Mouse (Mus musculus) hindbrain, embryonic 12.5 days (tissue): ENCODE results near the gene Il12rb2. TPM values are rescaled to one million over a fixed set of nuclear protein-coding genes. Genes with fewer than 3 reads are reported as not detected.

Experiments
- ATAC-seq: fragments of 200-750 bp; cut with Nextera tagmentation; 2 replicates; pipeline ENCODE4 v1.8.0; 2017; ENCODE audit warnings: moderate TSS enrichment; ENCODE audit not compliant: low FRiP score
- H3K27ac ChIP-seq: fragments of 300-500 bp; sonication (generic); 2 replicates; pipeline ENCODE4 v1.5.1; 2016; ENCODE audit warnings: mild to moderate bottlenecking
- H3K27me3 ChIP-seq: fragments of 300-500 bp; sonication (generic); 2 replicates; pipeline ENCODE4 v1.6.1; 2016; ENCODE audit warnings: mild to moderate bottlenecking
- H3K36me3 ChIP-seq: fragments of 300-500 bp; sonication (generic); 2 replicates; pipeline ENCODE4 v1.6.1; 2016; ENCODE audit warnings: mild to moderate bottlenecking
- H3K4me1 ChIP-seq: fragments of 300-500 bp; sonication (generic); 2 replicates; pipeline ENCODE4 v1.6.1; 2016
- H3K4me2 ChIP-seq: fragments of 300-500 bp; sonication (generic); replicated peaks from 2 replicates; pipeline ENCODE4 v1.6.1; 2016; ENCODE audit warnings: mild to moderate bottlenecking
- H3K4me3 ChIP-seq: fragments of 300-500 bp; sonication (generic); 2 replicates; pipeline ENCODE4 v1.5.1; 2016; ENCODE audit warnings: mild to moderate bottlenecking
- H3K9ac ChIP-seq: fragments of 300-500 bp; sonication (generic); 2 replicates; pipeline ENCODE4 v1.6.1; 2016; ENCODE audit warnings: mild to moderate bottlenecking, moderate library complexity
- H3K9me3 ChIP-seq: fragments of 300-500 bp; sonication (generic); replicated peaks from 2 replicates; pipeline ENCODE4 v1.6.1; 2016; ENCODE audit warnings: mild to moderate bottlenecking
- WGBS: fragments of 180-500 bp; shearing (Covaris S2); methylation state at CpG from one replicate; pipeline ENCODE4 v1.1.7; 2016; 5-methylcytosine and 5-hydroxymethylcytosine counted together
- polyA plus RNA-seq: library from polyadenylated mRNA; unstranded; fragments of >200 nt; fragmentation: Nextera tagmentation; extraction: Ambion mirVana; gene quantifications from 2 replicates; pipeline ENCODE4 v1.2.1, GENCODE M21; 2016

Gene Il12rb2
- polyA plus RNA-seq, 1 experiment from 2014 or later = 0.14 TPM

DNA sequence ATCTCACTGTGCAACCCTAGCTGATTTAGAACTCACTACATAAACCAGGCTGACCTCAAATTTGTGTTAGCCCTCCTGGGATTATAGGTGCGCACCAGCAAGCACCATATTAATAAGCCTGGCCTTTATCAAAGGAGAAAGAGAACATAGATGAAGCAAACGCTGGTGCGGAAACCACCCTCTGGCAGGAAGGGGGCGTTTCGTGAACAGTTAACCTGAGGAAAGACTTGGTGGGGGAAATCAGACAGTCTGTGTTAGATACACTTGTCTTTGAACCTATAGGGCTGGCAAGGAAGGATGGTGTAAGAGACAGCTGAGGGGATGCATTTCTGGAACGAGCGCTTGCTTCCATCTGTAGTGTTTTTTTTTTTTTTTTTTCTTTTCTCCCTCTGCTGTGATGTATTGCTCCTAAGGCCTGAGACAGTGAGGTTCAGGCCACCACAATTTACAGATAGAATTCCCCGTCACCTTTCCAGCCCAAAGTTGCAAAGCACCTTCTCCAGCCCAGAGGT, 58.1 kb downstream of the Il12rb2 start:
- H3K4me3 ChIP-seq = no peak overlapping the region
- no peak overlapping the region for H3K27ac ChIP-seq
- no peak for ATAC-seq
- no peak overlapping the region for H3K4me2 ChIP-seq
- H3K9me3 ChIP-seq = no peaks in the 10 kb centered on the region
- no peaks in the 10 kb centered on the region for H3K36me3 ChIP-seq
- no peaks in the 10 kb centered on the region for H3K4me1 ChIP-seq
- WGBS = 84% methylated on average over 8 of the region's 8 CpGs
- H3K9ac ChIP-seq = no peak overlapping the region
- H3K27me3 ChIP-seq = no peaks in the 10 kb centered on the region

- Histone ChIP-seq H3K36me3 (no peaks in the 10 kb centered on the region), H3K9ac (no peak overlapping the region), H3K27me3 (no peaks in the 10 kb centered on the region), H3K27ac (no peak overlapping the region), H3K4me2 (no peak overlapping the region), H3K4me3 (no peak overlapping the region), H3K9me3 (no peaks in the 10 kb centered on the region), H3K4me1 (no peaks in the 10 kb centered on the region)
- ATAC-seq = no peak
- 75% methylated on average over 5 of the region's 5 CpGs for WGBS
Observed at GRCm38 (mm10) chr6:67317068-67317467, 58.9 kb downstream of the Il12rb2 start.

DNA sequence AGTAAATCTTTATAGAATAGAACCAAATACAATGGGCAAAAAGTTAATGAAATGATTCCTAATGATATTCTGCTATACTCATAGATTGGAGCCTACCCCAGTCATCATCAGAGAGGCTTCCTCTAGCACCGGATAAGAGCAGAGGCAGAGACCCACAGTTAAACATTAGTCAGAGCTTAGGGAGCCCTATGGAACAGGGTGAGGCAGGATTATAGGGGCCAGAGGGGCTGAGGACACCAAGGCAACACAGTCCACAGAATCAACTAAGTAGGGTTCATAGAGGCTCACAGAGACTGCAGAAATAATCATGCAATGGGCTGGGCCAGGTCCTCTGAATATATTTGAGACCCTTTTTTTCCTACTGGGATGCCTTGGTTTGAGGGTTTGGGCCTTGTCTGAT, 61.3 kb downstream of the Il12rb2 start:
- no peaks in the 10 kb centered on the region for H3K4me1 ChIP-seq
- H3K36me3 ChIP-seq = no peaks in the 10 kb centered on the region
- no peaks in the 10 kb centered on the region for H3K9me3 ChIP-seq
- H3K27me3 ChIP-seq = no peaks in the 10 kb centered on the region
- 79% methylated on average over 1 of the region's 1 CpGs for WGBS
- no peak for ATAC-seq
- no peak overlapping the region for H3K4me2 ChIP-seq
- no peak overlapping the region for H3K27ac ChIP-seq
- H3K9ac ChIP-seq = no peak overlapping the region
- no peak overlapping the region for H3K4me3 ChIP-seq

GRCm38 (mm10) chr6:67309752-67310151, 66.2 kb downstream of the Il12rb2 start:
- ATAC-seq = no peak
- Histone ChIP-seq H3K27ac (no peak overlapping the region), H3K4me3 (no peak overlapping the region), H3K36me3 (no peaks in the 10 kb centered on the region), H3K4me1 (no peaks in the 10 kb centered on the region), H3K4me2 (no peak overlapping the region), H3K27me3 (no peaks in the 10 kb centered on the region), H3K9me3 (no peaks in the 10 kb centered on the region), H3K9ac (no peak overlapping the region)
- WGBS = 78% methylated on average over 3 of the region's 3 CpGs

GRCm38 (mm10) chr6:67308994-67309393, 67.0 kb downstream of the Il12rb2 start:
- 92% methylated on average over 3 of the region's 3 CpGs for WGBS

GRCm38 (mm10) chr6:67303210-67303609, 72.8 kb downstream of the Il12rb2 start:
- no peak overlapping the region for H3K4me2 ChIP-seq
- no peak for ATAC-seq
- H3K27ac ChIP-seq = no peak overlapping the region
- H3K4me1 ChIP-seq = peaks cover 4% of the 10 kb centered on the region; the same call in 1 of the 2 replicates
- no peaks in the 10 kb centered on the region for H3K27me3 ChIP-seq
- no peaks in the 10 kb centered on the region for H3K9me3 ChIP-seq
- H3K36me3 ChIP-seq = no peaks in the 10 kb centered on the region
- 81% methylated on average over 10 of the region's 10 CpGs for WGBS
- H3K9ac ChIP-seq = no peak overlapping the region
- H3K4me3 ChIP-seq = no peak overlapping the region

More at GRCm38 (mm10) chr6:67308994-67309393, 67.0 kb downstream of the Il12rb2 start:
- H3K4me2 ChIP-seq = no peak overlapping the region
- H3K9me3 ChIP-seq = no peaks in the 10 kb centered on the region
- no peak for ATAC-seq
- no peaks in the 10 kb centered on the region for H3K36me3 ChIP-seq
- no peak overlapping the region for H3K9ac ChIP-seq
- no peaks in the 10 kb centered on the region for H3K4me1 ChIP-seq
- no peak overlapping the region for H3K4me3 ChIP-seq
- H3K27ac ChIP-seq = no peak overlapping the region
- H3K27me3 ChIP-seq = no peaks in the 10 kb centered on the region

DNA sequence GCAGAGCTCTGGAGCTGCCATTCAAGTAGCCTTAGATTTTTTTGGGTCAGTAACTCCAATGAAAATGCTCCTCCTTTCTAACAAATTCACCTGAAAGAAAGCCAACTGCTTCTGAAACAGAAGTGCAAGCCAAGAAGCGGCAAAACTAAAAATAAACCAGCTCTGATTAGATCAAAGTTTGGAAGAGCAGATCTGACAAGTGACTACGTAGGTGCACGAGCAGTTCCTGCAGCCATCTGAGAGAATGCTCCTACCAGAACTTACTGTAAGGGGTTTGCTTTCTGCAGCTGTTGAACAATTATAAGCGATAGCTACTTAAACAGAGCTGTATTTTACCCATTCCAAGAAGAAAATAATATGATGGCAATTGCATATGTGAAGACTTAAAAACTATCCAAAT, 73.5 kb downstream of the Il12rb2 start:
- Histone ChIP-seq H3K27ac (no peak overlapping the region), H3K36me3 (no peaks in the 10 kb centered on the region), H3K4me1 (peaks cover 4% of the 10 kb centered on the region; the same call in 1 of the 2 replicates), H3K9ac (no peak overlapping the region), H3K27me3 (no peaks in the 10 kb centered on the region), H3K4me2 (no peak overlapping the region), H3K4me3 (no peak overlapping the region), H3K9me3 (no peaks in the 10 kb centered on the region)
- no peak for ATAC-seq
- 88% methylated on average over 4 of the region's 4 CpGs for WGBS

GRCm38 (mm10) chr6:67301230-67301629, 74.8 kb downstream of the Il12rb2 start:
- Histone ChIP-seq H3K27ac (no peak overlapping the region), H3K4me3 (no peak overlapping the region), H3K4me1 (peaks cover 4% of the 10 kb centered on the region; the same call in 1 of the 2 replicates), H3K27me3 (no peaks in the 10 kb centered on the region), H3K9ac (no peak overlapping the region), H3K9me3 (no peaks in the 10 kb centered on the region), H3K36me3 (no peaks in the 10 kb centered on the region), H3K4me2 (no peak overlapping the region)
- 86% methylated on average over 3 of the region's 3 CpGs for WGBS
- no peak for ATAC-seq

GRCm38 (mm10) chr6:67300710-67301163, 75.3 kb downstream of the Il12rb2 start:
- WGBS = 55% methylated on average over 6 of the region's 6 CpGs
- no peaks in the 10 kb centered on the region for H3K27me3 ChIP-seq

DNA sequence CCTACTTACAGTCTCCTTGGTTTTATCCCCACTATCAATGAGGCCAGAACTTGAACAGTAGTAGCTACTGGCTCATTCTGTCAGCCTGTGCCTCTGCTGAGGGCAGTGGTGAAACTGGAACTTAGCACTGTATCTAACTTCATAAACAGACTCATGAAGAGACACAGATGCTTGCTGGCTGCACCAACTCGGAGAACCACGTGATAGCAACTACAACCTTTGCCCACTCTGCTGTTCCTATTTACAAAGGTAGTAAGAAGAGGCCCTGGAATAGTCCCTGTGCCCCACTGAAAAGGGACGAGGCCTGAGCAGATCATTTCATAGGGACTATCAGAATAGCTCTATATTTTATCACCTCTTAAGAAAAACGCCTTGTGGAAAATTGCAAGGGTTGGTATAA, 75.7 kb downstream of the Il12rb2 start:
- H3K9me3 ChIP-seq = no peaks in the 10 kb centered on the region
- no peak for ATAC-seq
- no peak overlapping the region for H3K9ac ChIP-seq
- no peak overlapping the region for H3K27ac ChIP-seq
- peaks cover 4% of the 10 kb centered on the region; the same call in 1 of the 2 replicates for H3K4me1 ChIP-seq
- no peak overlapping the region for H3K4me3 ChIP-seq
- no peaks in the 10 kb centered on the region for H3K36me3 ChIP-seq
- H3K4me2 ChIP-seq = no peak overlapping the region
- 70% methylated on average over 4 of the region's 4 CpGs for WGBS
- no peaks in the 10 kb centered on the region for H3K27me3 ChIP-seq

More at GRCm38 (mm10) chr6:67300710-67301163, 75.3 kb downstream of the Il12rb2 start:
- Histone ChIP-seq H3K4me2 (no peak overlapping the region), H3K9ac (no peak overlapping the region), H3K9me3 (no peaks in the 10 kb centered on the region), H3K27ac (no peak overlapping the region), H3K36me3 (no peaks in the 10 kb centered on the region), H3K4me1 (peaks cover 4% of the 10 kb centered on the region; the same call in 1 of the 2 replicates), H3K4me3 (no peak overlapping the region)
- no peak for ATAC-seq

- H3K27me3 ChIP-seq = no peaks in the 10 kb centered on the region
- peaks cover 4% of the 10 kb centered on the region; the same call in 1 of the 2 replicates for H3K4me1 ChIP-seq
- H3K4me2 ChIP-seq = no peak overlapping the region
- no peak overlapping the region for H3K27ac ChIP-seq
- H3K9me3 ChIP-seq = no peaks in the 10 kb centered on the region
- H3K36me3 ChIP-seq = no peaks in the 10 kb centered on the region
- no peak overlapping the region for H3K9ac ChIP-seq
- 65% methylated on average over 5 of the region's 5 CpGs for WGBS
- ATAC-seq = 0 out of 2 replicates have a peak, but pooled peaks have one; percentile 33
- H3K4me3 ChIP-seq = no peak overlapping the region
Observed at GRCm38 (mm10) chr6:67298742-67299141, 77.2 kb downstream of the Il12rb2 start.

DNA sequence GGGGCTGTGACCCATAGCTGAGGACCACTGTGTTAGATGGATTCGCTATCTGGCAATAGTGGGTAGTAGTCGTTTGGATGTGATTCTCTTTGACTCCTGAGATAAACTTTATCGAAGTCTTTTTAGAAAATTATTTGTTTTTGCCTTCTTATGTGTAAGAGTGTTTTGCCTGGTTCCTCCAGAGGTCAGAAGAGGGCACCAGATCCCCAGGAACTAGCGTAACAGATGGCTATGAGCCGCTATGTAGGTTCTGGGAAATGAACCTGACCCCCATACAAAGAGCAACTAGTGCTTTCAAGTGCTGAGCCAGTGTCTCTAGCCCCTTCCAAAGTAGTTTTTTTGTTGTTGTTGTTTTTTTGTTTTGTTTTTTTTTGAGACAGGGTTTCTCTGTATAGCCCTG, 79.9 kb downstream of the Il12rb2 start:
- H3K9me3 ChIP-seq = no peaks in the 10 kb centered on the region
- no peak for ATAC-seq
- no peak overlapping the region for H3K27ac ChIP-seq
- H3K4me1 ChIP-seq = peaks cover 4% of the 10 kb centered on the region; the same call in 1 of the 2 replicates
- 57% methylated on average over 5 of the region's 5 CpGs for WGBS
- no peak overlapping the region for H3K9ac ChIP-seq
- H3K4me2 ChIP-seq = no peak overlapping the region
- H3K36me3 ChIP-seq = no peaks in the 10 kb centered on the region
- H3K27me3 ChIP-seq = no peaks in the 10 kb centered on the region
- no peak overlapping the region for H3K4me3 ChIP-seq

DNA sequence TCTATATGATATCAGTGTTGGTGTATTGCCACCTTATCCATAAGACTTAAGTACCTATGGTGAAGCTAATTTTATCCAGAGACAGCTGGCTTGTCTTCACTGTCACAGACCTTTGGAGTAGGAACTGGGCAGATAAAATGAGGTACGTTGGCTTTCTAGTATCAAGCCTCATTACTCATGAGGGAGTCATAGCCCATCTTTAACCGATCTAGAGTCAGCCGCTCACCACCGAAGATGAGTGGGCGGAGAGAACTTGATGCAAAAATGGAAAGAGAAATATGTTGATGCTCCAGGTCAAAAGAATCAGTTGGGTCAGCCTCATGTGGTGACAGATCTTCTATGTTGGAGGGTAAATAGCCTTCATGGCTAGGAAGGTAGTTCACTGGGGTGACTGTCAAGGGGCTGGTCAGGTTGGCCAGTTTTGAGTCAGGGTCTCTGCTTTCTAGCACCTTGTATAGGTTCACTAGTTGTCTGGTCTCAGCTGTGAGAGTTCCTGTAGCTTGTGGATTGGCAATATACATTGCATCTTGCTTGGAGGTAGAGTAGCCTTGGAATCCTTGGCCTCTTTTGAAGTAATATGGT, 83.9 kb downstream of the Il12rb2 start:
- Histone ChIP-seq H3K4me1 (no peaks in the 10 kb centered on the region), H3K4me2 (no peak overlapping the region), H3K4me3 (no peak overlapping the region), H3K27me3 (no peaks in the 10 kb centered on the region), H3K9me3 (no peaks in the 10 kb centered on the region), H3K27ac (no peak overlapping the region), H3K36me3 (peaks cover 9% of the 10 kb centered on the region; the same call in 1 of the 2 replicates), H3K9ac (no peak overlapping the region)
- no peak for ATAC-seq
- WGBS = 90% methylated on average over 5 of the region's 5 CpGs
